Mouse (Mus musculus): ENCODE results near the gene Il1r2.

The Il1r2 gene

DNA sequence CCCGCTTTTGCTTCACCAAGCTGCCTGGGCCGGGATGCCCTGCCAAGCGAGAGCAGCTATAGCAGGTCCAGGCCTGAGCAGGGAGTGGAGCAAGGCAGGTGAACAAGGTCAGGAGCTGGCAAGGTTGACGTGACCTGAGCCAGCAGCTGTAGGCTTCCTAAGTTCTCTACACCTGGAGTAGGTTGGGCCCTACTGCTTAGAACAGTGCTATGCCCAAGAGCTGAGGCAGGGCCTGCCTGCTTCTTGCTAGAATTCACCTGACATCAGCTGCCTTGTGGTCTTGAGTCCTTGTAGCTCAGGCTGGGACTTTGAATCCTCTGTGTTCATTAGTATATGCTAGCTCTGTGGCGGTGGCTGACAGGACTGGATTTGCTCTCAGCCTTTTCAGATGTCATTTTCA, at the start of gene Il1r2:
TSS of gene Il1r2 (plus strand) at position 301 of the 400 bp plus-strand sequence.
- no peak for DNase-seq (ENCODE audit: low spot score)

DNA sequence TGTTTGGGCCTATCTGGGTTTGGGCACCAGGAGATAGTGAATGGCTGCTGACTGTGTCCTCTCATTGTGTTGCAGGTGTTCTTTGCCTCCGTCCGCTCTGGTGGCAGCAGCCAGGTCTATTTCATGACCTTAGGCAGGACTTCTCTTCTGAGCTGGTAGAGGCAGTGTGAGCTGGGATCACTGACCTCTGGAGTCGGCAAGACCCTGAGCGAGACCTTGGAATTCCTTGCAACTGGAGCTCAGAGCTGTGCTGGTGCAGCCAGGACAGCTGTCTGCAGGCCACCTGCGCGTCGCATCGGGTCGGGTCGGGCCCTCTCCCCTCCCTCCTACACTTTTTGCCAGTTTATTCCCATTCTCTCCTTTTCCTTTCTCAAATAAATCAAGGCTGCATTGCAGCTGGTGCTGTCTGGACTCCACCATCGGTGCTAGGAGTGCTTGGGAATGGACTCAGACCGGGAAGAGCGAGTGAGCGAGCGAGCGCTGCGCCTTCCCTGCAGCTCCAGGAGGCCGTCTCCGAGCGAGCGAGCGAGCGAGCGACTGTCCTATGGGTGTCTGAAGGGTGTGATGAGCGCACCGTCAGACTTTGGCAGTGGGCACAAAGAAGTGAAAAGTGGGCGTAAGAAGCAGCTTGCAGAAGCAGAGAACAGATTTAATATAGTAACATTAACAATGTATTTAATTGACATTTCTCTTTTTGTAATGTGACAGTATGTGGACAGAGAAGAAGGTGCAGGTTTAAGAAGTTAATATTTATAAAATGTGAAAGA, 49.1 kb upstream of the Il1r2 start:
- DNase-seq (ENCODE audit: low spot score) = no peak

DNA sequence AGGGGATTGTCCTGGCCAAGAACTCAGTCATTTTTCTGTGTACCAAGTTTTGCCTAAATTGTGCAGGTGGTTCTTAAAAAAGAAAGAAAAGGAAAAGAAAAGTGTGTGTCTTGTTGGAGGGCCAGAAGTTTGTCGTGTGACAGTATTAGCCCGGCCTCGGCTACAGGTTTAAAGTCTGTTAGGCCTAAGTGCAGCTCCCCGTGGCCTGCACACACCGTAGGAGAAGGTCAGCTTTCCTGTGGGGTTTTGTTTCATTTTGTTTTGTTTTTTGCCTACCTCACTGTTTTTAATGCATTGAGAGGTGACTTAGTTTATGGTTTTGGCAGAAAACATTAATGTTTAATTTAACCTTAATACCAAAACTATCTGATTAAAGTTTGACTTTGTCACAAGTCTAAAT, 48.5 kb upstream of the Il1r2 start:
- no peak for DNase-seq (ENCODE audit: low spot score)

DNA sequence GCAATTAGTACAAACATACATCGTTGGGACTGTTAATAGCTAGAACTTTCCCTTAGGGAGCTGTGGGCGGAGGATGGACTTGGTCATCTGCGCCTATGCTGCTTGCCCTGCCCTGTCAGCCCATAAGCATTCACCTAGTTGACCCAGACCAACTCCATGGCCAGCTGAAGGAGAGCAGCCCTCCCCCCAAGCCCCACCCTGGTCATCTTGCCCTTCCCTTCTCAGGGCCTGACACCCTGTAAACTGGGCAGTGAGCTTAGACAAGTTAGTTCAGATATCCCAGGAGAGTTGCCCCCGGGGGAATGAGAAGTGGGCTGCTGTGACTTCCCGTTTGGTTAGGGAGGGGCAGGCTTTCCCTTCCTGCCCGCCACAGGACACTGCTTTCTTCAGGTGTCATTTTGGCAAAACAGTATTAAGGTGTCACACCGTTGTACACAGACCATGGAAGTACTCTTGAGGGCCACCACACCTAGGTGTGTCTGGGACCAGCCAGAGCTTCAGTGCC, 46.7 kb upstream of the Il1r2 start:
- no peak for DNase-seq (ENCODE audit: low spot score)

DNA sequence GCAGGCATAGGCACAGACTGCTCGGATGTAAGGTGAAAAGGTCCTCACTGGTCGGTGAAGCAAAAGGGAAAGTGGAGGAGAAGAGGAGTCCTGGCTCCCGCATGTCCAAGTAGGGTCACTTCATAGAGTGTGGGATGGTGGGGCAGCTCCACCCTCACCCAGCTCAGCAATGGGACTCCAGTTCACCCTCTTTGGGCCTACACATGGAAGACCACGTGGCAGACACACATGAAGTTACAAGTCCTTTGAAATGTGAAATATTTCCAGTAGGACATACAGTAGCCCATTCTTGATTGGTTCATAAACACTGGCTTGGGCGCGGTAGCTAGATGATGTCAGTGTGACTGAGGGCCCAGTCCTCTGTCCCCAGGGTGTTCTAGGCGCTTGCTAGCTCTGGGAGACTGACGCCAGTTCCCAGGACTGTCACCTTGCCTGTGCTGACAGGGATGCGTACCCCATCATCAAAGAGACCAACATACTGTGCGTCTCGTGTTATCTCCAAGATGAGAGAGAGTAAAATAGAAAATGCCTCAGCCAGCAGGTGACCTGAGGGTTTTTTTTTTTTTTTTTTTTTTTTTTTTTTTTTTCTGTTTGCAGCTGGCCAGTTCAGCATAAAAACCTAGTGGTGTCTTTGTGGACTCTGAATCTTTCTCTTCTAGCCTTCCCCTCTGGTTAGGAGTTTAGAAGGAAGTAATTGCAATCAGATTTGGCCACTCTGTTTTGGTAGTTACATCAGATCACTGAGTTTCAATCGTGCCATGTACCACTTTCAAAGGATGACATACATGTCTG, 45.5 kb upstream of the Il1r2 start:
- DNase-seq (ENCODE audit: low spot score) = no peak

DNA sequence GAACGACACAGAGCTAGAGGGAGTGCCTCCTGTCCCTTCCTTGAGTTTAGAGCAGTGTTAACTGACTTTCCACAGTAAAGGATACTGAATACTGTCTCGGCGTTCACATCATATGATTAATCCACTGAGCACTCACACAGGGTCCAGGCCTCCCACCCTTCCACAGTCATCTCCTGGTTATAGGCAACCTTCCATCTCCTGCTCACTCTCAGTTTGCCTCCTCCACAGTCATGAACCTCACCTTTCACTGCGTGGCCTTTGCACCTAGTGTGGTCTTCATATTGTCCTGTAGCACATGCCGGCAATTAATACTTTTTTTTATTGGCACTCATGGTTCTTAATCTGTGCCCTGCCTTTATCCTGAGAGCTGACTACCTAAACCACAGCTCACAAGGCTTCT, 44.3 kb upstream of the Il1r2 start:
- DNase-seq (ENCODE audit: low spot score) = no peak

DNA sequence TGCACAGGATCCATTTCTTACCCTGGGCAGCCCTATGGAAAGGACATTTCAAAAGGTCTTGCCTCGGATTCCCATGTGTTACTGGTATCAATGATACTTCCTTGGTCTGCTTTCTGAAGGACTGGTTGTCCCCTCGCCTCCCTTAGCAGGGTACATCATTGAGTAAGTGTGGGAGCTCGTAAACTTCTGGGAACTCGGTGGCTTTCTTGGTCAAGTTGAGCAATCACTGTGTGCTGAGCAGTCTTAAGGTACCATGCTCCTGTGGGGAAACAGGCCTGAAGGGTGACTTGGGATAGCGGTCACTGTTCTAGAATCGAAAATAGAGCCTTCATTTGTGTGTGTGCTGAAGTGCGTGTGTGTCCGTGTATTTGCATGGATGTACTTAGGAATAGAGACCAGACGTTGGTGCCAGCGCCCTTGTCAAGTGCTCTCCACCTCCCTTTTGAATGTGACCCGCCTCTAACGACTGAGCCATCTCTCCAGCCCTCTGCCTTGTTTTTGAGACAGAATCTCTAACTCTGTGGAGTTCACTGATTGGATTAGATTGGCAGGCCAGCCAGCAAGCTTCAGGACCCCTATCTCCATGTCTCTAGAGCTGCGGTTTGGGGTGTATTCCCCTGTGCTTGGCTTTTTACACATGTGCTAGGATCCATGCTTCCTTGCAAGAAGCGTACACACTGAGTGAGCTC, 43.4 kb upstream of the Il1r2 start:
- DNase-seq (ENCODE audit: low spot score) = no peak

DNA sequence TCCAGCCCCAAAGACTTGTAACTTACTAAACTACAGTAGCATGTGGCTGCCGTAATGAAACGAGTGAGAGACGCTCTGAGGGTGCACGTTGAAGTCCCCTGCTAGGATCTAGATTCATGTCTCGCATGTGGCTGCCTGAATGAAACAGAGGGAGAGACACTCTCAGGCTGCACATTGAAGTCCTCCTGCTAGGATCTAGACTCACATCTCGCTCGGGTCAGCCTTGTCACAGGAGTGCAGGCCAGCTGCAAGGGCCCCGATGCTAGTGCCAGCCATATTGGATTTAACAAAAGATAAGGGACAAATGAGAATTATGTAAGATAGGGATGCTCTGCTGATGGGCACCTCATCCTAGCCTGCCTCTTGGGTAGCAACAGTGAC, 42.9 kb upstream of the Il1r2 start:
- DNase-seq (ENCODE audit: low spot score) = no peak

DNA sequence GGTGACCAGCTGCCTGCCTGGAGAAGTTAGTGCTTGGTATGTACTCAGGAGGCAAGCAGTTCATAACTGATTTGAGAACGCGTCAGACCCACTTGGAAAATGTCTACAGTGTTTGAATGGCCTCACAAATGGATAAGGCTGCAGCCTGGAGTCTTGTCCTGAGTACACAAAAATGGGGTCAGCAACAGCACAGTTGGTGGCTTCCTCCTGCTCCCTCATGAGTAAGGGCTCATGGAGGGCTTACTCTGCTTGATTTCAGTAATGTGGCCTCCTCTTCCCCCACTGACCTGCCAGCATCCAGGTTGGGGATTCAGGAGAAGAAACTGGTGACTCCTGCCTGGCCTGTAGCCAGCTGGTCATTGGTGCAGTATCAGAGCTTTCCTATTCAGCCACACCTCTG, 42.3 kb upstream of the Il1r2 start:
- DNase-seq (ENCODE audit: low spot score) = no peak

DNA sequence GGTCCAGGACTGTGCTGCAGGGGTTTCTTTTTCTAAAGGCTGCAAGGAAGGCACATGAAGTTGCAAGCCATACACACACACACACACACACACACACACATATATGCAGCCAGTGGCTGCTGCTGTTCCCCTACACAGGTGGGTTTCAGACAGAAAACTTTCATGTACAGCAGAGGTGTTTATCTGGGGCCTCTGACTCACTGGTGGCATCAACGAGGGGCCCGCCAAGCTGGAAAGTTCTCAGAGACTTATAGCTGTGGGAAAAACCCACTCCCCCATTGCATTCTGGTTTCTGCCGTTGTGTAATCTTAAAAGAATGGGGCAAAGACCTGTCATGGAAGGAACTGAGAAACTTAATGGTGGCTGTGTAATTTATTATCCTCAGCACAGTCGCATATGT, 40.6 kb upstream of the Il1r2 start:
- DNase-seq (ENCODE audit: low spot score) = no peak

DNA sequence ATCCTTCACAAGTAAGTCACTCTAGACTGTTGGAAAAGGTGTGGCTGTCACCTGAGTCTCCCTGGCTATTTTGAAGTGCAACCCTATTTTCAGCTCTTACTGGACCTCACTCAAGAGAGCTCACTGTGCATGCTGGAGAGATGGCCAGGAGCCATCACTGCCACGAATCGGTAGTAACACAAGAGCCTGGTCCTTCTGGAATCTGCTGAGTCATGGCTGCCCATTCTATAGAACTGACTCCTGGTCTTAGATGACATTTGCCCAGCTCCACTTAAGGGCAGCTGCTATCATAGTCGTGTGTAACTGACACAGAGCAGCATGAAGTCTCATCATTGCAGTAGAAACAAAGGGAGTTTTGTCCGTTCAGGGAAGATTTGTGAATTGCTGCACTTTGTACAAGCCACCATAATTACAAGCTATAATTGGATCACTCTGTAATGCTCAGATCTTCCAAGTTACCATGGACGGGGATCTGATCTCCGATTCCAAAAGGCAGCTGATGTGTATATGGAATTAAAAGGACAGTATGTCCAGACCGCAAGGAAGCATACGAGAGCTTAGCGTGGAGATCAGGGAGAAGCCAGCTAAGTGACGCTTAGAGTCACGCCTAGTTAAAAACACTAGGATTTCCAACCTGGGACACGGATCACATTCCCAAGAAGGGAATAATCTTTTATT, 40.0 kb upstream of the Il1r2 start:
- DNase-seq (ENCODE audit: low spot score) = no peak

DNA sequence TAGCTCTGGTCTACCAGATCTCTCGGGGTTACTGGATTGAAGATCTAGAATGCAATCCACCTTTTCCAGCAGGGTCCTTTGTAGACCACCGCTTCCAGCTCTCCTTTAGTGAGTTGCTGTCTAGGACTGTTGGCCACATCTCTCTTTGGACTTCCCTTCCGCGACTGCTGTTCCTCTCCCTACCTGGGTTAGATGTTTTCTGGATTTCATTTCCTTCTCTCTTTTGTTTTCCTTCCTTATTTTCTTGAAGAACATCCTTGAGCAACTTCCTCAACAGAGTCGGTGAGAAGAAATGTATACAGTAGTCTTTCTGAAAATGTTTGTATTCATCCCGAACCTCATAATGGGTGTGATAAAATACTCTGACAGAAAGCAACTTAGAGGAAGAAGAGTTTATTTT, 36.0 kb upstream of the Il1r2 start:
- no peak for DNase-seq (ENCODE audit: low spot score)

DNA sequence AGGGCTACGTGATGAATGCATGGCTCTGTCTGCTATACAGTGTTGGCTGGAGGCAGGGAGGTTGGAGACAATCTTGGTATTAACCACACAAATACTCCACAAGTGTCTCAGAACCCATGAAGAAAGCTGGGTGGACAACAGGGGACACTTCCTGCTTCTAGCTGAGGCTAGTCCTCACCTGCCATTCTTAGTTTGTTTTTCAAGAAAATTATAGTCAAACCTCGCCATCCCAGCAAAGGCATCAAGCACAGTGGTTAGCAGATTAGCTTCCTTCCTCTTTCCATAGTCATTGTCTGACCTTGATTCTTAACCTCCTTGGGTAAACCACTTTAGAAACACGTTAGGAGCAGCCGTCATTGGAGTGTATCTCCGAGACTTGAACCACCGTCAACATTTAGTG, 28.2 kb upstream of the Il1r2 start:
- no peak for DNase-seq (ENCODE audit: low spot score)

DNA sequence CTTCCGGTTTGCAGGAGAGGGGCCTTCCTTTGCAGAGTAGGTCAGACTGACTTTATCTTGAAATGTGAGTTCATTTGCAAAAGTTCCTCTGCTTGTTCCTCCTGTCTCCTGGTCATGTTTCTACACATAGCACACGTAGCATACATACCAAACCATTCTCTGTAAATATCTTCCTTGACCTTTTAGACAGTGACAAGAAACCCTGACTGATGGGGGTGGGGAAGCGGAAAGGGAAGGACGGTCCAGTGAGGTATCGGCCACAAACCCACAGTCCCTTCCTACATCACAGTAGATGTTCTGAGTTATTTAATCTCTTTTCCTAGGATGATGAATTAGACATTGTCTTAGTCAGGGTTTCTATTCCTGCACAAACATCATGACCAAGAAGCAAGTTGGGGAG, 27.3 kb upstream of the Il1r2 start:
- DNase-seq (ENCODE audit: low spot score) = no peak

DNA sequence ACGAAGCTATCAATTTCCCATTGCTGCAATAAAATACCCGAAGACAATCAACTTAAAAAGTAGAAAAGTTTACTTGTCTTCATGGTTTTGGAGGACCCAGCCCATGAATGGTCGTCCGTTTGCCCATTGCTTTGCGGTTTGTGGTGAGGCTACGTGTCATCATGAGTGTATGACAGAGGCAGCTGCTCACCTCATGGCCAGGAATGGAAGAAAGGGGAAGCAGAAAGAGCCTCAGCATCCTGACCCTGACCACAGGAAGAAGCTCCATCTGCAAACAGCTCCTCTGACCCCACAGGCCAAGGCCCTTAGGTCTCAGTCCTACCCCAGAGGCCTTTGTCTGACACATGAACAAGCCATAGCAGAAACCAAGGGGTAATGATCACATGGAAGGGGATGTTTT, 22.7 kb upstream of the Il1r2 start:
- DNase-seq (ENCODE audit: low spot score) = no peak

DNA sequence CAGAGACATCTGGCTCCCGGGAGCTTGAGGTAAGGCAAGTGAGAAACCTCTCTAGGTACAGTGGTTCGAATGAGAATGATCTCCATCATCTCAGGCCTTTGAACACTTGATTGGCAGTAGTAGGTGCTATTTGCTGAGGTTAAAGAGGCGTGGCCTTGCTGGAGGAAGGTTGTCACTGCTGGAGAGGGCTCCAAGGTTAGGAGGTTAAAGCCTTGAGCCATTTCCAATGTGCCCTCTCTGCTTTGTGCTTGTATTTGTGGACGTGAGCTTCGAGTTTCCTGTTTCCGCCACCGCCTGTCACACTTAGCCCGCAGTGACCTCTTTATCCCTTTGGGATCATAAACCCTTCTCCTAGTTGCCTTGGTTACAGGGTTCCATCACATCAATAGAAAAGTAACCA, 21.7 kb upstream of the Il1r2 start:
- no peak for DNase-seq (ENCODE audit: low spot score)

DNA sequence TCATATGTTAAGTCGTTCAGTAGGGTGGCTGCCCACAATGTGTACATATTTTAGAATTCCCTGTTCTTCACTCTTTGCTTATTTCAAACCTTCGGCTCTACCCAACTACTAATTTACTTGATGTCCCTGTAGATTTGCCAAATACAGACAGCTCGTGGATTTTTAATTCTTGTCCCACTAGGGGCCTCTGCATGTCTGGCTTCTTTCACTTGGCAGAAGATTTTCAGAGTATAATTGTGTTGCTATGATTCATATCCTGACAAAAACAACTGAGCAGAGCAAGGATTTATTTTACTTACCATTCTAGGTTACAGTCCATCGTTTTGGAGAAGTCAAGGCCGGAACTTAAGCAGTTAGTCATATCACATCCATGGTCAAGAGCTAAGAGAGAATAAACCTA, 20.8 kb upstream of the Il1r2 start:
- DNase-seq (ENCODE audit: low spot score) = no peak

DNA sequence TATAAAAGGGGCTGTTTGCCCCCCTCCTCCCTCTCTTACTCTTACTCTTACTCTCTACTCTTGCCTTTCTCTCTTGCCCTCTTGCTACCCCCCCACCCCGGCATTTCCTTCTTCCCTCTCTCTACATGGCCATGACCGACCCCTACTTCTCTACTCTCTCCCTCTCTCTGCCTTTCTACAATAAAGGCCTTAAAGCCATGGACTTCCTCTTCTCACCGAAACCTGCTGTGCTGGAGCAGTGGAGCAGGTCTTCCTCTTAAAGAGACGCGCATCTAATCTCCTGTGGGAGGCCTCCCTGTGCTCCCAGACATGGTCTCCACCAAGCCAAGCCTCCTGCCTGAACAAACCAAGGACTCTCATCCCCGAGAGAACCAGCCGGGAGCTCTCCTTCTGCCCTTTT, 18.8 kb upstream of the Il1r2 start:
- DNase-seq (ENCODE audit: low spot score) = no peak

DNA sequence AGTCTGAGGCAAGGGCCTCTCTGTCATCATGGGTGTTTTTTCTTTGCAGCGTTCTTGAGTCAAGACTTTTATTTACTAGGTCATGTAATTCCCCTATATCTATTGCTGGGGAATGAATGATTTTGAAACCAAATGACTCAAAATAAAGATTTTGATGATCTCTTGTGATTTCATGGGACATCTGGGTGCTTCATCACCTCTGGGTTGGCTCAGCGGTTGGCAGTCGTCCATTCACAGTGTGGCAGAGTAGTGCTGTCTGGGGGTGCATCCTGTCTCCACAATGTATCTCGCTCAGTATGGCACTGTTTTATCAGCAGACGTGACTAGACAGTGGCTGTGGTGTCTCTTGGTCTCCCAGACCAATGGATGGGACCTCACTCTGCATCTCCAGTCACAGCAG, 17.9 kb upstream of the Il1r2 start:
- no peak for DNase-seq (ENCODE audit: low spot score)

DNA sequence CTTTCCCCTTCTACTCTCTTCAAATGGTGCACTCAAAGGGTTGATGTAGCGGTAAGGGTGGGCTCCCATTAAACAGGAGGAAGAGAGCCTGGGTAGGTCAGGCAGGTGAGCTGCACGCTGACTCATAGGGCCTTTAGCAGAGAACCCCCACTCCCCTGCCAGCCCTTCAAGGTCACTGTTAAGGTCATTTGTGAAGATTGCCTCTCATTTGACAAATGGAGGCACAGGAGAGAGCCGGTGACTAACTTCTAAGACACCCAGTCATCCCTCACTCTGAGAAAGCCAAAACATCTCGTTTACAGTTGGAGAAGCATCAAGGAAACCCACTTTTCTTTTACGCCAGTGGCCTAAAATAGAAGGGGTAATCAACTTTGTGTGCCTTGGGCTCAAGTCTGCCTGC, 16.5 kb upstream of the Il1r2 start:
- no peak for DNase-seq (ENCODE audit: low spot score)

DNA sequence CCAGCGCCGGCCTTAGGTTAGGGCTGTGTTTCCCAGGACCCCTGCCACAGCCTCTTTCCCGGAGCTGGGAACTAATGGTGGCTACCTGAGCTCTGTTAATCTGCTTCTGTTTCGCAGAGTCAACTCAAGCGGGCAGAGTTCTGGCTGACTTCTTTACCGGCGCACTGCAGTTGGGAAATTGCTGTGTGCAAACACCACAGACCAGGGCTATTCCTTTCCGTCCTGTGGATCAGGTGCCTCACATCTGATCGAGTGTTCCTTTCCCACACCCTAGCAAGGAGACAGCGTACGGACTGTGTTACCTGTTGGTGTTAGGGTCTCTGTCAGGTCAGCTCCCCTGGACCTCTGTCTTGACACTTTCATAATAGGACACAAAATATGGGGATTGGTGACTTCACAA, 15.9 kb upstream of the Il1r2 start:
- no peak for DNase-seq (ENCODE audit: low spot score)

DNA sequence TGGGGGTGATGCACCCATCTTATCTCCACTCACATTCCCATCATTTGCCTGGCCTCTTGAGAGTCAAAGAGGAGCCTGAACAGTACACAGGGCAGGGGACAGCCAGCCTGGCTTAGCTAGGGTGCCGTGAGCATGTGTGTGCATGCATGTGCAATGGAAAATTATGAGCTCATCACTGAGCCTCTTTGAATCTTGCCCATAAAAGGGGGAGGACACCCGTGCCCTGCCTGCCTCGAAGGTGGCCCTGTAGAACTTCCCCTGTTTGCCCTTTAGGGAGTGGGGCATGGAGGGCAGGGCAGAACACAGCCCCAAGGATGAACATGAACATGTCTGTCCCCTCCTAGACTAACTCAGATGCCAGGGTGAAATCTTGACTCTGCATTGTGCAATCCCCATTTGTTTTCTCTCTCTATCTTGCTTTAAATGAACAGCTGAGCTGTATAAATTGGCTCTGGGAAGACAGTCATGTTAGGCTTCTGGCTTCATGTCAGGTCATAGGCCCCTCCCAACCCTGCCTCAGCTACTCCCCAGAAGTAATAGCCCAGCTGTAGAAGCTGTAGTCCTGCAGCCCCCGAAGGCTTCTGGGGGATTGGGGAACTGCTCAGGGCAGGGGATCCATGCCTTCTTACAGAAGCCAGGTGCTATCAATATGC, 14.6 kb upstream of the Il1r2 start:
- DNase-seq (ENCODE audit: low spot score) = no peak
